ENCODE assay signal across 8 mouse cellular contexts in genomic region chr2:146222279-146223175, GRCm38 (mm10). TPM values are rescaled to one million over a fixed set of nuclear protein-coding genes. Genes with fewer than 3 reads are reported as not detected.
DNase-seq lines count a peak whose midpoint lies in the region; ATAC-seq lines count a peak whose summit lies in the region.

No protein-coding gene starts in this region.

- under 1% methylated on average over 92 of the region's 133 CpGs for WGBS in forebrain, embryonic 14.5 days
- under 1% methylated on average over 112 of the region's 133 CpGs for WGBS in neural tube, embryonic 12.5 days

- peaks cover 45% of the 10 kb centered on the region for H3K4me1 ChIP-seq in forebrain, embryonic 14.5 days (ENCODE audit: control insufficient read depth, insufficient read depth, low read length)
- H3K4me1 ChIP-seq in neural tube, embryonic 12.5 days = peaks cover 53% of the 10 kb centered on the region

- no peaks in the 10 kb centered on the region for H3K36me3 ChIP-seq in forebrain, embryonic 14.5 days (ENCODE audit: control insufficient read depth, insufficient read depth, low read length)
- no peaks in the 10 kb centered on the region for H3K36me3 ChIP-seq in neural tube, embryonic 12.5 days

- peak overlapping the region; percentile 86 for H3K4me2 ChIP-seq in forebrain, embryonic 14.5 days (ENCODE audit: low read length)
- H3K4me2 ChIP-seq in neural tube, embryonic 12.5 days (replicated peaks) = peak overlapping the region; percentile 89

- H3K9ac ChIP-seq in forebrain, embryonic 14.5 days (ENCODE audit: low read length) = peak overlapping the region; percentile 99
- H3K9ac ChIP-seq in neural tube, embryonic 12.5 days = peak overlapping the region; percentile 89

- peak; percentile 17 for DNase-seq in cerebellum, adult 11-12 months
- no peak for DNase-seq in cerebellum, adult 8-10 months
- peak; percentile 21 to 22 for DNase-seq in spleen, postnatal 10 days (ENCODE audit: low spot score in 2 of 2)
- no peak for DNase-seq in spleen, postnatal 14 days (ENCODE audit: low spot score in 2 of 2)
- DNase-seq in forebrain, embryonic 14.5 days (ENCODE audit: low spot score) = peak; percentile 61
- peak; percentile 21 to 35 for DNase-seq in left cerebral cortex, adult 8-10 months (ENCODE audit: low spot score in 2 of 2)
- DNase-seq in urinary bladder, postnatal 10 days (ENCODE audit: low spot score) = no peak

- H3K27ac ChIP-seq in forebrain, embryonic 14.5 days (ENCODE audit: low read depth, low read length) = peak overlapping the region; percentile 98
- H3K27ac ChIP-seq in neural tube, embryonic 12.5 days = peak overlapping the region; percentile 91

- peaks cover 12% of the 10 kb centered on the region for H3K27me3 ChIP-seq in forebrain, embryonic 14.5 days (replicated peaks; ENCODE audit: control insufficient read depth, insufficient read depth, low read length)
- peaks cover 59% of the 10 kb centered on the region for H3K27me3 ChIP-seq in neural tube, embryonic 12.5 days (replicated peaks)

- H3K4me3 ChIP-seq in forebrain, embryonic 14.5 days (ENCODE audit: low read depth, low read length) = peak overlapping the region; percentile 93
- H3K4me3 ChIP-seq in neural tube, embryonic 12.5 days = peak overlapping the region; percentile 72

- H3K9me3 ChIP-seq in forebrain, embryonic 14.5 days (replicated peaks; ENCODE audit: control insufficient read depth, low read length) = no peaks in the 10 kb centered on the region
- H3K9me3 ChIP-seq in neural tube, embryonic 12.5 days = no peaks in the 10 kb centered on the region

- ATAC-seq in forebrain, embryonic 14.5 days = peak; percentile 19
- ATAC-seq in neural tube, embryonic 12.5 days (ENCODE audit: low FRiP score, low read depth) = peak; percentile 11

RNA-seq across cellular contexts. Expression of gene Insm1, which starts 0.8 kb away (rescaled TPM):
- polyA plus RNA-seq in forebrain, embryonic 14.5 days (2014; fragmentation: Nextera tagmentation; extraction: Ambion mirVana) = 12.6 and 14.7 TPM in 2 replicates
- total RNA-seq in left cerebral cortex, adult 8-10 months (2022) = 1 to 10 TPM; 4.7 to 5.9 (median 5.8) TPM
- polyA plus RNA-seq in neural tube, embryonic 12.5 days (2016; fragmentation: Nextera tagmentation; extraction: Ambion mirVana) = 8.4 and 9.3 TPM in 2 replicates

Comparison
In these comparisons a context has a peak if more than half of its experiments do, and no peak if none do; other contexts are left out.
1. DNase-seq: peak in cerebellum, adult 11-12 months (single experiment), spleen, postnatal 10 days (2 of 2), forebrain, embryonic 14.5 days (single experiment) and left cerebral cortex, adult 8-10 months (2 of 2); none in cerebellum, adult 8-10 months (single experiment), spleen, postnatal 14 days (0 of 2) and urinary bladder, postnatal 10 days (single experiment).